Mouse (Mus musculus) cerebellum, adult 9-11 months (tissue): Measurements from ENCODE around the gene Olfr689.
"Not testable (repeated sequence)": the region's sequence is repeated elsewhere in the genome, so short reads cannot be mapped to it uniquely, and the experiment has no call there.

Experiments used
- DNase-seq: peaks from one replicate; pipeline ENCODE4 v3.0.0; 2022

Olfr689 gene

GRCm38 (mm10) chr7:105310865-105311264 is at the start of gene Olfr689:
TSS of gene Olfr689 (plus strand) at chr7:105311165.
- DNase-seq, result no peak

GRCm38 (mm10) chr7:105272426-105272825 is 38.5 kb upstream of the Olfr689 start:
- DNase-seq, result no peak

- no peak for DNase-seq
Observed at GRCm38 (mm10) chr7:105287795-105288194, 23.2 kb upstream of the Olfr689 start, which contains the start of gene Olfr688. TSS of gene Olfr688 (plus strand) at chr7:105288095.

- no peak for DNase-seq
Observed at GRCm38 (mm10) chr7:105290051-105290450, 20.9 kb upstream of the Olfr689 start.

GRCm38 (mm10) chr7:105325302-105325701 is 14.3 kb downstream of the Olfr689 start:
- DNase-seq, result no peak

GRCm38 (mm10) chr7:105334004-105334403 is 23.0 kb downstream of the Olfr689 start, which contains the start of gene Olfr690:
TSS of gene Olfr690 (minus strand) at chr7:105334104.
- no peak for DNase-seq

GRCm38 (mm10) chr7:105342170-105342569 is 31.2 kb downstream of the Olfr689 start, which contains the start of gene Olfr691:
TSS of gene Olfr691 (minus strand) at chr7:105342270.
- no peak for DNase-seq

GRCm38 (mm10) chr7:105342752-105343151 is 31.8 kb downstream of the Olfr689 start:
- DNase-seq, result no peak

- not testable (repeated sequence) for DNase-seq
Observed at GRCm38 (mm10) chr7:105356064-105356463, 45.1 kb downstream of the Olfr689 start.

- not testable (repeated sequence) for DNase-seq
Observed at GRCm38 (mm10) chr7:105356487-105356886, 45.5 kb downstream of the Olfr689 start.

- DNase-seq, result no peak
Observed at GRCm38 (mm10) chr7:105361713-105362112, 50.7 kb downstream of the Olfr689 start.

- no peak for DNase-seq
Observed at GRCm38 (mm10) chr7:105367268-105367667, 56.3 kb downstream of the Olfr689 start.

- no peak for DNase-seq
Observed at GRCm38 (mm10) chr7:105367930-105368329, 57.0 kb downstream of the Olfr689 start, which contains the start of gene Olfr692. TSS of gene Olfr692 (plus strand) at chr7:105368230.

- DNase-seq, result no peak
Observed at GRCm38 (mm10) chr7:105368521-105368920, 57.6 kb downstream of the Olfr689 start.
